Mouse (Mus musculus) mouse embryonic stem cell (cell line): ENCODE measurements at regions not wholly inside any gene's neighbourhood (a gene's known extent, or its start where the extent isn't known, plus 50 kb on each side); places are given as distances from the start of the nearest gene placed in this dataset.

Source experiments
- in situ Hi-C, 2 experiments: fragments of 300-500 bp; cut with MboI; formaldehyde crosslinking; loops; 1 replicate in 1 of 2; 3 replicates in 1 of 2; pipeline ENCODE4 v1.14.3; 2019 to 2020; ENCODE audit warnings: low sequenced_read_pairs in 2 of 2, low pct_unique_long_range_greater_than_20kb in 1 of 2, mixed read lengths in 1 of 2; ENCODE audit not compliant: unreplicated experiment in 1 of 2

GRCm38 (mm10) chr11:55791195-55791865 lies 183.3 kb upstream of the Glra1 start:
- in situ Hi-C loops, result loop anchor here (25.0 kb wide), 2 partner anchors 196 to 204 kb away; no protein-coding TSS in a partner anchor

DNA sequence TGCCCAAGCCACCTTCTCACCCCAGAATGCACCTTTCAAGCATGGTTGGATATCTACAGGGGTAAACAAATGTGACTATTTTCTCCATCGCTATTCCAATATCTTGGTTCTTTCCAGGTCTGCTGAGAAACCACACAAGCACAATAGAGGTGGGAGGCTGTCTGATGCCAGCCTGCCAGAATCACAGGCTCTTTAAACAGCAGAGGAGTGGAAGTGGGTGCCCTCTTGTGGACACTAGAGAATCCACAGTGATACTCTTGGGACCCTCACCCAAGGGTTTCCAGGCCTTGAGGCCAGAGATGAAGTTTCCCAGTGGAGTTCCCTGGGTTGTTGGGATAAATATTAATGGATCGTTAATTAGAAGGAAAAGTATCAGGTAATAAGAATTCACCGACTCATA lies 181.6 kb upstream of the Glra1 start:
- in situ Hi-C loops, result loop anchor here (10.0 to 25.0 kb wide), 3 partner anchors 198 to 205 kb away; no protein-coding TSS in a partner anchor

DNA sequence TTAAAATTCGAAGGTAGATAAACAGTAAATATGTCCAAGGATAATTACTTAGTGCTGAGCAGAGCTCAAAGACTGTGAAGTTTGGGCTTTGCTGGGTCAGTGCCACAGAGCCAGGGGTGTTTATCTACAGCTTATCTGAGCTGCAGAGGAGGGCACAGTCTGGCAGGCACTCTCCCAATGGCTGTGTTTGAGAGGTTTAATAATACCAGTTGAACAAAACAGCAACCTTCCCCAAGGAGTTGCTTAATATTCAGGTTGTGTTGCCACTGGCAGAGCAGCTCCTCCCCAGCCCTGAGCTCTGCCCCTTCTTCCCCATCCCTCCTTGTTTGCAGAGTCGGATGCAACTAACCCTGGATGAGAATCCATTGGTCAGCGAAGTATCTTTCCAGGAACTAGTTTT lies 173.0 kb upstream of the Glra1 start:
- in situ Hi-C loops, result loop anchor here (10.0 to 25.0 kb wide), 3 partner anchors 194 to 214 kb away; no protein-coding TSS in a partner anchor

- in situ Hi-C loops, result loop anchor here (10.0 to 25.0 kb wide), 3 partner anchors 193 to 215 kb away; no protein-coding TSS in a partner anchor
Measured at GRCm38 (mm10) chr11:55780011-55780410, 172.0 kb upstream of the Glra1 start.

DNA sequence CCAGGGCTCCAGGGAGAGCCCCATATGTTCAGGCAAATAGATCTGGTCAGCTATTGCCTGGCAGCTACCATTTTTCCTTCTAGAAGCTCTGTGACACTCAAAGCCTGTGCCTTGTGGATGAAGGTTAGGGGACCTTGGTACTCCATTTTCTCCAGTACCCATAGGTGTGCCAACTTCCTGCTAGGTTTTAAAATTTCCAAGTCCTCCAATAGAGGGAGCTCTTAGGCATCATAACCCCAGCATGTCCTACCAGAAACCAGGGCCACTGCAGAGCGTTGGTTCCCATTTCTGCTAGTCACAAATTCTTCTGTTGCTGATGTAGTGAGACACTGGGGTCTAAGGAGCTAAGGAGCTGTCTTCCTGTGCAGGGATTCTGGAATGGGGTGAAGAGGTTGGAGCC lies 165.3 kb upstream of the Glra1 start:
- in situ Hi-C loops, result no loop called here

DNA sequence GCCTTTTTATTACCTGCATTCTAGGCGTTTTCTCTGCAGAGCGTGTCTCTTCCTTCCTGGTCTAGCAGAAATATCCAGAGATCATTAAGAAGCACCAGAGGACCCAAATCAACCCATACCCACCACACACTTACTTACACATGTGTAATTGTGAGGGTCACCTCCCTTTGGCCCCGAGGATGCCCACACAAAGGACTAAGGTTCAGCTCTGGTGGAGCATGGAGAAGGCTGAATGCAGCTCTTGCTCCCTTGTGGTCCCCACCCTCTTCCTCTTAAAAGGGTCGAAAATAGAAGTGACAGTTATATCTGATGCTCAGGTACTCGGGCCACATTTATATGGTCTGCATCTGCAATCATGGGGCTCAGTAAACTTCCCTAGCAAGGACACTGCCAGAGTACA lies 164.5 kb upstream of the Glra1 start:
- in situ Hi-C loops, result no loop called here

- in situ Hi-C loops, result no loop called here
Measured at GRCm38 (mm10) chr11:55772107-55772506, 164.1 kb upstream of the Glra1 start.

GRCm38 (mm10) chr11:55764846-55765245 lies 156.8 kb upstream of the Glra1 start:
- in situ Hi-C loops, result no loop called here
